Mouse (Mus musculus): ENCODE data around the gene Chst4.

Chst4 gene

DNA sequence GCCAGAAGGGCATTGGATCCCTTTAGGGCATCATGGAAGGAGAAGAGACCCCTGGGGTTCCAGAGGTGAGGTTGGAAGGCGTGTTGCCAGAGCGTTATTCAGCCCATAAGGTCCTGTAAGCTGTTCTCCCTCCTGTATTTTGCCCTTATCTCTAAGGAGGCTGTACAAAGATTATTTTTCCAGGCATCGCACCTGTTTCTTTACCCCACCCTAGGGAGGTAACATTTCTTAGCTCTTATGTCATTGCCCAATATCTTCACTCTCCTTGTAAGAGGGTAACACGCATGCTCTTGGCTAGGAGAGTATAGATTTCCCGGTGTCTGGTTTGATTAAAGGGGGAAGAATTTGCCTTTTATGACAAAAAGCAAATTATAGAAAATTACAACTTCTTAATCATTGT is at the start of gene Chst4:
TSS of gene Chst4 (minus strand) at position 82 of the 400 bp plus-strand sequence.
- DNase-seq (ENCODE audit: inconsistent ontology term) = no peak

DNA sequence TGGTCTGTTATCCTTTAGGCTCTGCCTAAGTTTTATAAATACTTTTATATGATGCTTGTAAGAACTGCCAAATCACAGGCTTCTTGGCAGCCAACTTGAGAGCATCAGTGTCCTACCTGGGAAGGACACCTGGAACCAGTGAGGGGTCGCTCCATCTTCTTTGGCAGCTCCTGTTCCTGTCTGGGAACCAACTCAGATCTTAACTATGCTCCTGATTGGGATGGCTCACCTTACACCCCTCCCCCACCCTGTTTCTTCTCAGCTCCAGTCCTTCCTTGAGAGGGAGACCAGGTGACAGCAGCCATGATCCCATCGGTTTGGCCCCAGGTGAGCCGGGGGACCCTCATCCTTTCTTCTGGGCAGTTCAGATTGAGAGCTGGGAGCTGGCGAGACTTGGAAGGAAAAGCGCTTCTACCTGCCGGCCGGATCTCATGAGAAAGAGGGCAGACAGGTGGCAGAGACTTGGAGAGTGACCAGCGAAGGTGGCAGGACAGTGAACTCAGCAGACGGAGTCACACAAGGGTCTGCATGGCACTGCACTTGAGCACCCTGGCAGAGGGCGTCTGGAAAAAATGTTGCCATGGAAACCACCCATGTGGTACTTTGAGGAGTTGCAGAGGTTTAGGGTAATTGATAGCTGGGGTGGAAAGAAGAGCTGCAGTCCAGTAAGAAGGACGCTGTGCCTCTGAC is 43.0 kb upstream of the Chst4 start:
- DNase-seq (ENCODE audit: inconsistent ontology term) = no peak

DNA sequence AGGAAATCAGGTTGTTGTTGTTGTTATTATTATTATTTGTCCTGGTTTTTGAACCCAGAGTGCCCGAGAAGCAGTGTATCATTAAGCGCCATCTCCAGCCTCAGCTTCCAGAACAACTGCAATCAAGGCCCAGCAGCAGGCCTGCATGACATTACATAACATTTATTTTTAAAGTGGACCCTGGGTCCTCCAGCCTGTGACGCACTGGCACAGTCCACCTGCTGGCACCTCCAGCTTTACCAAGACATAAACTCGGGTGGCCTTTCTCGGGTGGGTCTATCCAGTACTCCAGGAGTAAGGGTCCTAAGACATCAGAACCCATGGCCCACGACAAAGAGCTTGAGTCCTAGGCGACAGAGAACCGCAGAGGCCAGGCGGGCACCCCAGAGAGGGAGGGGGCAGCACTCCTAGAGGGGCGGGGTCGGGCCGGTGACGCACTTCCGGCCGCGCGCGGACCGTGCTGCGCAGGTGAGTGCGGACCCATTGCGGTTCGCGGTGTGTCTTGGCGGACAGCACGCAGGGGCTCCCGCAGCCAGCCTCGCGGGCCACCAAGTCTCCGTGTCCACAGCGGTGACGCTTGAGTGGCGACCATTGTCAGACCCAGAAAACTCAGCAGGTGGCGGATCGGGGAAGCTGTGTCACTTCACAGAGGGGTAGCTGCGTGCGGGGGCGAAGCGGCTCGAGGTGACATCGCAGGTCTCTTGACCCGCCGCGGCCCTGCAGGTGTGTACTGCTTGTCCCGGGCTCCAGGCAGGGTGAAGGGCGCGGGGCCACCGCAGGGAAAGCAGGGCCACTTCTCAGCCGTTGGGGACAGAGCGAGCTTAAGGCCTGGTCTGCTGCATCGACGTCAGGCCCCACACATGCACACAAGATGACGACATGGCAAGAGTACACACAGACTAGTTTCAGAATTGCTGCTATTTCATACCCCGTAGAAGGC is 40.0 kb upstream of the Chst4 start, which contains the start of gene Zfp612:
TSS of gene Zfp612 (plus strand) at position 465 of the 940 bp plus-strand sequence.
- DNase-seq (ENCODE audit: inconsistent ontology term) = peak; percentile 79

- no peak for DNase-seq (ENCODE audit: inconsistent ontology term)
These were observed 35.0 kb upstream of the Chst4 start for GRCm38 (mm10) chr8:110074496-110074895.

GRCm38 (mm10) chr8:110071600-110071999 is 32.1 kb upstream of the Chst4 start:
- DNase-seq (ENCODE audit: inconsistent ontology term) = peak; percentile 64

GRCm38 (mm10) chr8:110069706-110070105 is 30.2 kb upstream of the Chst4 start:
- DNase-seq (ENCODE audit: inconsistent ontology term) = no peak

GRCm38 (mm10) chr8:110065676-110066075 is 26.1 kb upstream of the Chst4 start:
- no peak for DNase-seq (ENCODE audit: inconsistent ontology term)

DNA sequence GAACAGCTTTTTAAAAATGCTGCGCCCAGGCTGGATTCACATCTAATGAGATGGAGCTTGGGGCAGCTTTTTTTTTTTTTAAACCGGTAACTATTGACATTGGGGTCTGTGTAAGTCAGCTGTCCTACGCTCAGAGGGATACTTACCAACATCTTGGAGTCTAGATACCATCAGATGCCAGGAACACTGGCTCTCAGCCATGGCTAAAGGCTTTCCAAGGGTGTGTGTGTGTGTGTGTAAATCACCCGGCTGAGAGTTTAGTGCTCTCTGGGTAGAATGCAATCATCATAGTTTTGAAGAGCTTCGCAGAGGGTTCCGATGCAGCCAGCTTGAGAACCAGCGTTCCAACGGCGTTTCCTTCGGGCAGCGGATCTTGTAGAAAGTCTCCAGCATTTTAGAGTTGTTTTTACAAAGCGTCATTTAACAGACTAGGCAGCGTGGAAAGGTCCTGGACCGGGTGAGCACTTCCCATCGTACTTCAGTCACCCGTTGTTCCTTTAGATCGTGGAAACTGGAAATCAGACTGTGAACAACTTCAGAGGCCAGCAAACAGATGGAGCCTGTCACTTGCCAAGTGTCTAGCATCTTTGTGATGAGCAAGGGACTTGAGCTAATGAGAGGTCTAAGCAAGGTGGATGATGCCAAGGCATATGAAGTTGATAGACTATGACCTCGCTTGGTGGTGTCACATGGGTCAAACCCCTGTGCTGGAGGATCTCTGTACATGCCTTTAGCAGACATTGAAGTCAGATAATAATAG is 25.2 kb upstream of the Chst4 start:
- DNase-seq (ENCODE audit: inconsistent ontology term) = no peak

GRCm38 (mm10) chr8:110064161-110064560 is 24.6 kb upstream of the Chst4 start:
- no peak for DNase-seq (ENCODE audit: inconsistent ontology term)

GRCm38 (mm10) chr8:110058207-110058606 is 18.7 kb upstream of the Chst4 start:
- DNase-seq (ENCODE audit: inconsistent ontology term) = no peak

GRCm38 (mm10) chr8:110051208-110051607 is 11.7 kb upstream of the Chst4 start:
- DNase-seq (ENCODE audit: inconsistent ontology term) = no peak

GRCm38 (mm10) chr8:110040509-110040908 is 969 bp upstream of the Chst4 start:
- peak; percentile 19 for DNase-seq (ENCODE audit: inconsistent ontology term)

GRCm38 (mm10) chr8:110039216-110039615 is 324 bp downstream of the Chst4 start:
- no peak for DNase-seq (ENCODE audit: inconsistent ontology term)

DNA sequence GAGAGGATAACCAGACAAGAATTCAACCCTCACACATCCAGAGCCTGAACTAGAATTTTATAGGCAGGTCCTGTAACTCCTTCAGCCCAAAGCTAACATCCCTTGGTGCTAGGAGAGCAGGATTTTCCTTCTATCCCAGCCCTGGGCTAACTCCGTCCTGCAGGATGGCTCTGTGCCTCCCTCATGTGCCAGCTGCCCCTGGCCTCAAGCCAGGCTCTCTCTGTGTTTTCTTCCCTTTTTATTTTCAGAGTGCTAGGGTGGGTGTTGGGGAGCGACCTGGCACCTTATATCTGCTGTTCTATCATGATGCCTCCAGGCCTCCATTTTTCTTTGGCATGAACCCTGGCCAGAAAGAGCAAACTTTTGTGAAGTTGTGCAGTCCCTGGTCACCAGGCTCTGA is 3.4 kb downstream of the Chst4 start:
- DNase-seq (ENCODE audit: inconsistent ontology term) = no peak

DNA sequence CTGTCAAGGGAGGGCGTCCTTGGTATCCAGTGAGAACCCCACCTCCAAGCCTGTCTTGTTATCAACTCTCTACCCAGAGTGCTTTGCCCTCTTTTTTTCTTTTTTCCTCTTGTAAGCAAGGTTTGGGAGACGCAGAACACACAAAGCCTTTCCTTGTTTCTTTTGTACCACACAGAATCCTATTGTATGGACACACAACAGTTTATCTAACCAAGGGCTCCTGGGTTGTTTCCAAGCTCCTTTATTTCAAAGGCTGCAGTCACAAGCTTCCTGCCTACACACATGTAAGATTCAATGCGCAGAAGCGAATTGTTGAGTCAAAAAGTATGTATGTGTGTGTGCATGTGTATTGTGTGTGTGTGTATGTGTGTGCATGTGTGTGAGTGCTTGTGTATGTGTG is 5.2 kb downstream of the Chst4 start:
- DNase-seq (ENCODE audit: inconsistent ontology term) = no peak

DNA sequence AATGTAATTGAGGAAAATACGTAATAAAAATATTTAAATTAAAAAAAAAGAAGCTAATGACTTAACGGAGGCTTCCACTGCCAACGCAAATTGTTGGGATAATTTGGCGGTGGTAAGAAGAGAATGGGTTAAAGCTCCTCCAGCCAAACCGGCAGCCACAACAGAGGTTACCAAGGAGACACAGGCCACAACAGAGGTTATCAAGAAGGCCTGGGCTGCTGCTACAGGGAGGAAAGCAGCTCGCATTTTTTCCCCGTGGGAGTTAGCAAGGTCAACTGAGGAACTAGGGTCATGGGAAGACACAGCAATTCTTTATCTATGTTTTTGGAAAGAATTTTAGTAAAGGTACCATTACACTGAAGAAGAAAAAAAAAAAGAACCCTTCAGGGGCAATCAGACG is 5.8 kb downstream of the Chst4 start:
- peak; percentile 37 for DNase-seq (ENCODE audit: inconsistent ontology term)

DNA sequence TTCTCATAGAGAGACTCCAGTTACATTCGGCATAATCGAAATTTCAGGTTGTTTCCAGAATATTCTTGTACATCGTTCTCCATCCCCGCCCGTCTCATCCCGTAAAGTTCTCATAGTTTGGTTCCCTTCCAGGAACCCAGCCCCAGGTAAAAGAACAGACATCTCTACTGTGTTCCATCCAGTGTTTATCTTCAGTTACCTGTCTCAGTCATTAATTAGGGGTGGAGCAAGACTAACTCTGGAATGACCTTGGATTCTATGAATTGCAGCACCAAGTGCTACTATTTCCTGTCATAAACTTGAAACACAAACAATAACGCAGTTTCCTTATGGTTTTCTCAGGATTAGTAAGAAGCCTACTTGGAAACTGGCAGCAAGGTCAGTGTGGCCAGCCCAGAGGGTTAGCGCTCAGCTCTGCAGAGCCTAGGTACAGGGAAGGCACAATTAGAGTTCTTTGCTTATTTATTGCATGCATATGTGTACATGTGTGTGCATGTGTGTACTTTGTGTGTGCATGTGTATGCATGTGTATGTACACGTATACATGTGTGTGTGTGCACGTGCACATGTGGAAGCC is 16.7 kb downstream of the Chst4 start:
- DNase-seq (ENCODE audit: inconsistent ontology term) = no peak

DNA sequence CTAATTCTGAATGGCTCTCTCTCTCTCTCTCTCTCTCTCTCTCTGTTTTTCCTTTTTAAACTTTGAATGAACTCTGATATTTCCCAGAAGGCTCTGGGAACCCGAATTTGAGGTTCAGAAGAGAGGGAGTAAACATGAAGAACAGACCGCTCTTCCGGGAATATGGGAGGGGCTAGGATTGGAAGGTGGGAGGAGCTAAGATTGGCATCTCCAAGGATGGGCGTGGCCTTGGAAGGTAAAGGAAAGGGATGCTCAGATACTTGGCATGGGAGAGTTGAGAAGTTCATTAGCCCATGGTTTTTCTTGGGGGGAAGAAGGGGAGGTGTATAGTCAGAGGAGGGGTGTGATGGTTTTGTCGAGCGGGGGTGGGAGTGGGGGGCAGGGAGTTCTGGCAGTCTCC is 17.5 kb downstream of the Chst4 start:
- no peak for DNase-seq (ENCODE audit: inconsistent ontology term)

- peak; percentile 10 for DNase-seq (ENCODE audit: inconsistent ontology term)
These were observed 28.7 kb downstream of the Chst4 start for GRCm38 (mm10) chr8:110010868-110011267.

DNA sequence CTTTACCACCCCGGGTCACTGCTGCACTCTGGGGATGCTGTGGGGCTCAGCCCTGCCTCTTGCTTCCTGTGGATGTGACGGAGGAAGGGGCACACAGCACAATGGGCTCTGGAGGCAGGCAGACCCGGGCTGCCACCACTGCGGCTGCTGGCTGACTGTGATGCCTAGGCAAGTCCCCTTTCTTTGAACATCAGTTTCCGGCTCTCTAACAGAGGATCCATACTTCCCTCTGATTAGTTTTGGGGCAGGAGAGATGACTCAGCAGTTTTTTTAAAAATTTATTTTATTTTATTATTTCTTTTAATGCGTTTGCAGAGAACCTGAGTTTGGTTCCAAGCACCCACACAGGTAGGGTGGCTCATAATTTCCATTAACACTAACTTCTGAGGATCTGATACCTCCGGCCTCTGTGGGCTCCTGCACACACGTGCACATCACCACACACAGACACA is 30.5 kb downstream of the Chst4 start:
- DNase-seq (ENCODE audit: inconsistent ontology term) = no peak

DNA sequence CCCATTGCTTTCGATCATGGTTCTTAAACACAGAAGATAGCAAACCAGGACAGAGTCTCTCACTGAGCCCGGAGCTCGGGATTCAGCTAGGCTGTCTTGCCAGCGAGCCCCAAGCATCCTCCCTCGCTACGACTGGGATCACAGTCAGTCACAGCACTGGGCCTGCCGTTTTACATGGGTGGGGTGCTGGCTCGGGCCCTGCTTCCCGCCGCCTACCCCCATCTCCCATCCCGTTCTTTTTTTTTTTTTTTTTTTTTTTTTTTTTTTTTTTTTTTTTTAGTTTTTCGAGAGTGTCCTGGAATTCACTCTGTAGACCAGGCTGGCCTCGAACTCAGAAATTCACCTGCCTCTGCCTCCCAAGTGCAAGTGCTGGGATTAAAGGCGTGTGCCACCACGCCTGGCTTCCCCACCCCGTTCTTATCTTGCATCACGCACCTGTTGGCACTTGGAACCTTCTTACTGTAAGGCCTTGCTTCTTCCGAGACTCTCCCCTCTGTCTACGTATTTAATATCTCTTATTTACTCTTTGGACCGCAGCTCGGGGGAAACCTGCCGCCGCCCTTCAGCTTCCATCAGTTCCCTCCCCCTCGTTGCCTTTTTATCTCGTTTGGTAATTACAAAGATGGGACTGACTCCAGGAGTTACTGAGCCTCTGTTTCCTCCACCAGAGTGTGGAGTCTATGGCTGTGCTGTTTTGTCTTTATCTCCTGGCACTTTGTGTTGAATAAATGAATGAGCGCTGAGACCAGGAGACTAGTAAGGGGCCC is 31.1 kb downstream of the Chst4 start:
- no peak for DNase-seq (ENCODE audit: inconsistent ontology term)

Measured in Muller cell, postnatal 12 days (primary cell).